Mouse (Mus musculus): ENCODE results near the gene Atr.

Gene Atr

DNA sequence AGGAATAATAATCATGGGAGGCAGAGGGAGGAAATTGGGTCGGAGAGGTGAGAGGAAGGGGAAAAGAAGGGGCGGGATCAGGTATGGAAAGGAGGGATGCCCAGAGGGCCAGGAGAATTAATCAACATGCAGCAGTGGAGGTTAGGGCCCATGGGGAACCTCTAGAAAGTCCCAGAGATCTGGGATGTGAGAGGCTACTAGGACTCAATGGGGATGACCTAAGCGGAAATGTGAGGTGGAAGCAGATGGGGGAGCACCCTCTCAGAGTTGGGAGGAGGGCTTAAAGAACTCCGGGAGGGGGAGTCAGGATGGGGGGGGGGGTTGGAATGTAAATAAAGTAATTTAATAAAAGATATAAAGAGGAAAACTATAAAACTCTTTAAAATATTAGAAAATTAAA, 96.3 kb downstream of the Atr start:
- no peak for DNase-seq

DNA sequence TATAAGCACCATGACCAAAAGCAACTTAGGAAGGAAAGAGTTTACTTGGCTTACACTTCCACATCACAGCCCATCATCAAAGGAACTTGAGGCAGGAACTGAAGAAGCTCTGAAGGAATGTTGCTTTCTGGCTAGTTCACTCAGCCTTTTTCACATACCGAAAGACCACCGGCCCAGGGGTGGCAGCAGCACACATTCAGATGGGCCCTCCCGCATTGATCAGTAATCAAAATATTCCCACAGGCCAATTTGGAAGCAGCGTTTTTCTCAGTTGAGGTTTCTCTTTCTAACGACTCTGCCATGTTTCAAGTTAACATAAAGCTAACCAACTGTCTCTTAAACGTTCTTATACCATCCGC, 96.8 kb downstream of the Atr start:
- DNase-seq, result no peak

DNA sequence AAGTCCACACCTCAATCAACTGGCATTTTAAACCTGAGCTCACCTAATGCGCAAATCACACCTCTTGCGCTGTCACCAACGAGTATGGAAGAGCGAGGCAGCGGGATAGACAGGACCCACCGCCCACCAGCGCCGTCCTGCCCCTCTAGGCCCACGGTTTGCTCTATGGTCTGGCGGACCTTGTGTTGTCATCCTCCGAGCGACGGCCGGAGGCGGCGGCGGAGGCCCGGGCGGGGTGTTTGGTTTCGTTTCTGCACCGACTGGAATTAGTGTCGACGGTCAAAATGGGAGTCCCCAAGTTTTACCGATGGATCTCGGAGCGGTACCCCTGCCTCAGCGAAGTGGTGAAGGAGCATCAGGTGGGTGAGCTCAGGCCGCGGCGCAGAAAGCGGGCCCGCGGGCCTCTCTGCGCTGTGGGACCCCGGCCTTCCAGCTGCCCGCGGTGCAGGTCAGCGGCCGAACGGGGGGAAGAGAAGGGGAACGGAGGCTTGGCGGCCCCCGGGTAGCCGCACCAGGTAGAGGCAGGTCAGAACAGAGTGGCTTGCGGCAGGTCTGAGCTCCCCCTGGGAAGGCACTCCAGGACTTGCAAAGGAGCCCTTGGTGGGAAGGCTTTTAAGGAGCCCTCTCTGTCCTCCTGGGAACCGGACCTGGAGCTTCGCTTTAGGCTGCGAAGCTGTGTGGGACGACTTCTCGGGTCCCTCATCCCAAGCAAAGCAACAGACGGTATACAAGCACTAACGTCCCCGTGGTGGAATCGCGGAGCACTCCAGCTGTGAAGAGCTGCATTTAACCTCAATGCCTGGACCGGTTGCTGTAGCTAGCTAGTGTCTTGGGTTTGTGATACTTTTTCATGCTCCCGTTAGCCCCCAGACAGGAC, 97.4 kb downstream of the Atr start, which contains the start of gene Xrn1:
Gene Xrn1 (plus strand): TSS at position 176 of the 877 bp plus-strand sequence.
- peak; percentile 92 for DNase-seq

DNA sequence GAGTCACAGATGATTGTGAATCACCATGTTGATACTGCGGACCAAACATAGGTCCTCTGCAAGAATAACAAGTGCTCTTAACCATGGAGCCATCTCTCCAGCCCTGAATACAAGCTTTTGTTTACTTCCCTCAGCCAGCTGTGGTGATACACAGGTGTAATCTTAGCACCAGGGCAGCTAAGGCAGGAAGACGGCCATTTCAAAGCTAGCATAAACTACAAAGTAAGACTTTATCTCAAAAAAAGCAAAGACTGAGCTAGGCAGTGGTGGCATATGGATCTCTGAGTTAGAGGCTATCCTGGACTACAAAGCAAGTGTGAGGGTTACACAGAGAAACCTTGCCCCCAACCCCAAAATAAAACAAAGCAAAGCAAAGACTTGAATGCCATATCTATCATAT, 100.2 kb downstream of the Atr start:
- peak; percentile 60 for DNase-seq

DNA sequence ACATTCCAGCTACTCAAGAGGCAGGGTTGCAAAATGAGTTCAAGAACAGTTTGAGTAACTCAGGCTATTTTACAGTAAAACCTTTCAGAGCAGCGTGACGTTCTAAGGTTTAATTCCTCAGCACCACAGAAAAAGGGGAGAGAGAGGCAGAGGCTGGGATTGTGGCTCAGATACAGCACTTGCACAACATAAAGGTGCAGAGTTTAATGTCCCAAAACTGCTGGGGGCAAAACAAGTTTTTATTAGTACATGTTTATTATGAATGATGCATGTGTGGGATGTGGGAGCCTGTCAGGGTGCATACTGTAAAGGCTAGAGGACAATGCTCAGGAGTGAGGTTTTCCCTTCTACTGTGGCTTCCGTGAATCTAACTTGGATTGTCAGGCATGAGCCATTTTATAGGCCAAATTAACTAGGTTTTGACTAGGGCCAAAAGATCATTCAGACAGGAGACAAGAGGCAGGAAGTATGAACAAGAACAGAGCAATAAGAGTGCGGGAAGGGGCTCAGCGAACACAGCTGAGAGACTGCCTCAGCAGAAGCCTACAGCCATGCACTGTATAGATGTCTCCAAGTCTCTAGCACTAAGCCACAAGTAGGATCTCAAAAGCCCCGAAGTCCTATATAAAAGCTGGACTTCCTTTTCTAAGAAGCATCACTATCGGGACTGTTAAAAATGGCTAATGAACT, 100.8 kb downstream of the Atr start:
- peak; percentile 64 for DNase-seq

DNA sequence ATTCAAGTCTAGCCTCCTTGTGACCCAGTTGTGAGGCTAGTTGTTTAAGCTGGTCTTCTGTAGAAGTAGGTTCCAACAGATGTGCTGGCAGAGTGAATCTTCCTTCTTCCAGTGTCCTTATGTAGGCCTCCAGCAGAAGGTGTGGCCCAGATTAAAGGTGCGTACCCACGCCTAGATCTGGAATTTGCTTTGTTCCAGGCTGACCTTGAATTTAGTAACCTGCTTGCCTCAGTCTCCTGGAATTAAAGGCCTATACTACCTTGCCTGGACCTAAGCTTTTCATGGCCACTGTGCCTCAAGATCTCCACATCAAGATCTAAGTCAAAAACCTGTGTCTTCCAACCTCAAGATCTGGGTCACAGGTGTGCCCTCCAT, 101.3 kb downstream of the Atr start:
- DNase-seq, result peak; percentile 51

DNA sequence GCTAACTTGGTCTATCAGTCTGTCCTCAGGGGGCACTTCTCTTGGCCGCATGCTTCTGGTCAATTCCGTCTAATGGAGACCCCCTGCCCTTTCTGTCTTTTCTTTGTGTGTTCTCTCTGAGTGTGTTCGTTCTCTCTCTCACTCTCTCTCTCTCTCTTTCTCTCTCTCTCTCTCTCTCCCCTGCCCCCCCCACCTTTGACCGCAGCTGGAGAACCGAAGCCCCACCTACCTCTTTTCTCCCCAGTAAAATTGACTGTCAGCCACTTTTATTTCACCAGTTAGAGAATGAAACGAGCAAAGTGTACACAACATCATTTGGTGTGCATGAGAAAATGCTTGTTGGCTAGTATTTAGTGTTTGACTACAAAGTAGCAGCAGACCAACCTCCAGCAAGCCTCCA, 101.8 kb downstream of the Atr start:
- DNase-seq, result peak; percentile 43

DNA sequence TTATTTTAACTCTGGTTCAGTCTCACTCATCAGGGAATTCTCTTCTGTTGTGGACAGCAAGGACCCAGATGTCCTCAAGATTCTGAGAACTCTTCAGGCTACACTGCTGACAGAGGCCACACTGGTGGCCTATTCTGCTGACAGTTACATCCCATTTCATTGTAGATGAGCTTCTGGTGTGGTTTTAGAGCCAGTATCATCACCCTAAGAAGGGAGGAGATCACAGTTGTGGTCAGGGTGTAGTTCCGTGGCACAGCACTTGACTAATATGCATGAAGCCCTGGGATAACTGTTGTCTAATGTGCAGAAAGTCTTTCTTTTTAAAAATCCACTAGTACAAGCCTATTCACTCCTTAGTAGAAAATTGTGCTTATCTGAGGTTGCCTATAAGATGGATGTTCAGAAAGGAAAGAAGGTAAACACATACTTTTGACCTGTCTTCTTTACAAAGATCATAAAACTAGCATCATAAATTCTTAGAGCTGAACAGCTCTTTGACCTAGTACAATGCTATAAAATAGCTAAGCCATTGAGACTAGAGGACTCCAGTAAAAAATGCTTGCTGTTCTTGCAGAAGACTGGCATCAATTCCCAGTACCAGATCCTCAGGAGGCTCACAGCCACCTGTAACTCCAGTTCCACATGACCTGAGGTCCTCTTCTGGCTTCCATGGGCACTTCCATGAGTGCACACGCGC, 102.5 kb downstream of the Atr start:
- DNase-seq, result peak; percentile 37

DNA sequence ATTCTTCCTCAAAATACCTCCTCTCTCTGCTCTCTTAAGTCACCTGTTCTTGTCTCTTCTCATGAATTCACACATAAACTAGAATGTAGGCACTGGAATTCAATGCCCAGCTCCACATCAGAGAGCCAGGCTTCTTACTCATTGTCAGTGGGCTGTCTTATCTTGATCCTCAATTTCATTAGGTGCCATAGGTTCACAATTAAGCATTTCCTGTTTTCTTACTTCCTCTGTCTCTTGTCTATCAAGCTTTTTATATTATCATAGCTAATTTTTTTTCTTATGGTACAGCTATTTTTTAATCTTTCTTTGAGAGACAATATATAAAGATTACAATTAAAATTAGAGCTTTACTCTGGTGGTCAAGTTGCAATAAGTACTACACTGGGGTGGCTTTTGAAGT, 103.7 kb downstream of the Atr start:
- DNase-seq, result no peak

DNA sequence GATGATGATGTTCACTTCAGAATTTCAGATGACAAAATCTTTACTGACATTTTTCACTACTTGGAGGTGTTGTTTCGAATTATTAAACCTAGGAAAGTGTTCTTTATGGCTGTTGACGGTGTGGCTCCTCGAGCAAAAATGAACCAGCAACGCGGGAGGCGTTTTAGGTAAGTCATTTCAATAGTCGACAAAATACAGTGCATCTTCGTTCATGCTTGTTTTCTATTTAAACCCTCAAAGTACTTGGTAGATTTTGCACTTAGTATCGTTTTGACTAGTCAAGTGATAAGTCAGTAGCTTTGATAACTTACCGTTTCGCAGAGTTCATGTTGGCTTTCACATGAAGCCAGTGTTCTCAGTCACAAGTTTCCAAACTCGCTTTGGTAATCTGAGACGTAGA, 106.6 kb downstream of the Atr start:
- DNase-seq, result no peak

DNA sequence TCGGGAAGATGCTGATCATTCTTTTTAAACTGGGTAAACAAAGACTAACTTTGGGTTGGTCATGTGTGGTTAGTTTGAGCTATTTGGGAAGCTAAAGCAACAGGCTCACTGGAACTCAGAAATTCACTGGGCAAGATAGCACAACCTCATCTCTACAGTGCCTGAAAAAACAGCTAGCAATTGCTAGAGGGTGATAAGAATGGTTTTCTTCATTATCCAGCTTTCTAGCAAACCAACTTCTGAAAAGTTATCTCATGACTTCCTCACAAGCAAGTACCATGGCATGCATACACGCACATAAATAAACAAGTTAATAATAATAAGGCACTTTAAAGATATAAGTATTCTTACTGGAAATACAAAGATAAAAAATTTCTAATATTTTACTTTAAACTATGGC, 120.9 kb downstream of the Atr start:
- DNase-seq, result no peak

DNA sequence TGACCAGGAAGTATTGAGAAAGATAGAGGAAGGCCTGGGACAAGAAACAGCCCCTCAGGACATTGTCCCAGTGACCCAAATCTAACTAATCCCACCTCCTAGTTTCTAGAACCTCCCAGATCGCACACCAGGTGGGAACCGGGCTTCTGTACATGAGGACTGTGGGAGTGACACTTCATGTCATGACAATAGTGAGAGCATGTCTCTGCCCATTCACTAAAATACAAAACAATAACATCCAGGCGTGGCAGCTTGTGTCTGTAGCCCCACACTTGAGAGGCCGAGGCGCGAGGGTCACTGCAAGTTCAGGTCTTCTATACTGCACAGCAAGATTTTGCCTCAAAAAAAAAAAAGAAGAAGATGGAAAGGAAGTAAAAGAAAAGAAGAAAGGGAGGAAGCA, 122.5 kb downstream of the Atr start:
- DNase-seq, result no peak

DNA sequence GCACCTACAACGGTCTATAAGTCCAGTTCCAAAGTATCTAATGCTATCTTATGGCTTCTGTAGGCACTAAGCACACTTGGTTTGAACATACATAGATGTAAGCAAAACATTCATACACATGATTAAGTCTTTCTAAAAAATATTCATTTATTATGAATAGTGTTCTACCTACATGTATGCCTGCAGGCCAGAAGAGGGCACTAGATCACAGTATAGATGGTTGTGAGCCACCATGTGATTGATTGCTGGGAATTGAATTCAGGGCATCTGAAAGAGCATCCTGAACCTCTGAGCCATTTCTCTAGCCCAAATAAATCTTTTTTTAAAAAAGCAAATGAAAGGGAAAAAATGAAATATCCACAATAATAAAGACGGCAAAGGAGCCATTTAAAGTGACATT, 134.9 kb downstream of the Atr start:
- DNase-seq, result no peak
